In the genomic region with DNA sequence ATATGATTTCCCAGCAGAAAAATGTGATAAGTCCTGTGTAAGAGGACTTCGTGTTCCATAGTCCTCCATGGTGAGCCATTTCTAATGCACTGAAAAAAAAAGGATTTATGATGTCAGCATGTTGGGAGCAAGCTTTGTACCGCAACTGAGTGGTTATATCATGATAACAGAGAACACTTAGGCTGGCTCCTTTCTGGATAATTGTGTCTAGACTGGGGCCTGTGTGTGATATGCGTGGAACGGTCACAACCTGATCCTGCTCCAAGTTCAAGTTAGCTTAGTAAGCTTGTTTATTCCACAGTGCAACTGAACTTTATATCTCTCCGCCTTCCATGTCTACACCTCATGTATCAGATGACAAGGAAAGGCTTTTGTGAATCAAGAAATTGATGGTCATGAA, we compare ENCODE assay signal across 32 mouse cellular contexts.
"Had no signal": no experiment of that assay in that cellular context is flagged by ENCODE, and none has a peak within 500 bp of the region (broad histone marks: within the 10 kb centered on the region; RNA-seq: fewer than 3 reads in every experiment).

No protein-coding gene starts in this region.

- H3K4me2 ChIP-seq: heart, embryonic 11.5 days; heart, embryonic 12.5 days; heart, embryonic 13.5 days; heart, embryonic 15.5 days; hindbrain, embryonic 12.5 days; hindbrain, embryonic 13.5 days; hindbrain, embryonic 14.5 days; hindbrain, embryonic 15.5 days; kidney, embryonic 15.5 days had no signal

- H3K27ac ChIP-seq: heart, embryonic 10.5 days; heart, embryonic 13.5 days; heart, embryonic 15.5 days; hindbrain, embryonic 10.5 days; hindbrain, embryonic 12.5 days; hindbrain, embryonic 13.5 days; hindbrain, embryonic 14.5 days; hindbrain, embryonic 15.5 days; hindbrain, postnatal 0 days; kidney, embryonic 15.5 days; kidney, postnatal 0 days; layer of hippocampus, adult 2 months; left cerebral cortex, adult 2 months had no signal

- H3K9ac ChIP-seq: heart, embryonic 12.5 days; heart, embryonic 13.5 days; heart, embryonic 15.5 days; hindbrain, embryonic 12.5 days; hindbrain, embryonic 13.5 days; hindbrain, embryonic 14.5 days; hindbrain, embryonic 15.5 days; kidney, embryonic 15.5 days had no signal

- H3K4me3 ChIP-seq: heart, embryonic 10.5 days; heart, embryonic 12.5 days; heart, embryonic 13.5 days; heart, embryonic 15.5 days; hindbrain, embryonic 10.5 days; hindbrain, embryonic 12.5 days; hindbrain, embryonic 13.5 days; hindbrain, embryonic 15.5 days; kidney, embryonic 15.5 days; layer of hippocampus, adult 2 months; left cerebral cortex, adult 2 months had no signal

- H3K4me1 ChIP-seq: heart, embryonic 10.5 days; heart, embryonic 15.5 days; hindbrain, embryonic 10.5 days; hindbrain, embryonic 12.5 days; hindbrain, embryonic 13.5 days; hindbrain, embryonic 15.5 days; kidney, embryonic 15.5 days had no signal

- H3K9me3 ChIP-seq: heart, embryonic 10.5 days; heart, embryonic 12.5 days; heart, embryonic 13.5 days; heart, embryonic 15.5 days; hindbrain, embryonic 10.5 days; hindbrain, embryonic 12.5 days; hindbrain, embryonic 13.5 days; hindbrain, embryonic 15.5 days; kidney, embryonic 15.5 days had no signal

- H3K27me3 ChIP-seq: heart, embryonic 12.5 days; heart, embryonic 13.5 days; heart, embryonic 15.5 days; hindbrain, embryonic 12.5 days; hindbrain, embryonic 13.5 days; hindbrain, embryonic 15.5 days; kidney, embryonic 15.5 days had no signal

- H3K36me3 ChIP-seq: heart, embryonic 10.5 days; heart, embryonic 15.5 days; hindbrain, embryonic 10.5 days; hindbrain, embryonic 12.5 days; hindbrain, embryonic 13.5 days; hindbrain, embryonic 15.5 days; kidney, embryonic 15.5 days had no signal

- DNase-seq: heart, postnatal 10 days; heart, postnatal 14 days; heart, postnatal 36 days; heart, postnatal 4 days; kidney, adult 11 months; kidney, adult 18-20 months; kidney, adult 2 months; kidney, adult 8-10 months; kidney, adult 9 months; kidney, postnatal 10 days; kidney, postnatal 14 days; kidney, postnatal 25 days; kidney, postnatal 36 days; kidney, postnatal 4 days; layer of hippocampus, adult 9-11 months had no signal

- ATAC-seq: hindbrain, embryonic 16.5 days; hindbrain, postnatal 0 days; inflammation-experienced regulatory T-cells, adult 6 months had no signal
